In the genomic region with DNA sequence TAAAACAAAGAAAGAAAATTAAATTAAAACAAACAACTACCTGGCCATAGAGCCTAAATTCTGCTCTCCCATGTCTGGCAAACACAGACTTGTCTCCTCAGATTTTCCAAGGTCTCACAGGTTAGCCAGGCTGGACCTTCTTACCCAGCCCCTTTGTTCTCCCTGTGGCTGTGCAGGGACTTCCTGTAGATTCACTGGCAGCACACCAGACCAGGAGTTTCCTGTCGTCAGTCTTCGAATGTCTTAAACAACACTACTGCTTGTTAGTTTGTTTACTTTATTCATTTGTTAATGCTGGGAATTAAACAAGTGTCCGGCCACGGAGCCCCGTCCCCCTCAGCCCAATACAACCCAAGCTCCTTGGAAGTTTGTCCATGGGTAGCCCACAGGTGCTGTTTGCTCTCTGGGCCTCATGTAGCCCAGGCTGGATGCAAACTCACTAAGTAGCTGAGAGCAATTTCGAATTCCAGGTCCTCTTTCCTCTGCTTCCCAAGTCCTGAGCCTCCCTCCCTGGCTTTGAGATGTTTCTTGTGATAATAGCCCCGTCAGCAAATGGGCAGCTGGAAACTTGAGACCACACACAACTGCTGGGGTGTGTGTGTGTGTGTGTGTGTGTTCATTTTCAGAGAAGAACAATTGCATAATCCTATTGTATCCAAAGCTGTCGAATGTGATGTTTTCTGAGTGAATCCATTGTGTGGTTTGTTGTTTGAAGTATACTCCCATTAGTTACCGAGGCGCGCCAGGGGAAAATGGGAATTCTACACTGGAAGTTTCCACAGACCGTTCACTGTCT, we compare ENCODE assay signal across 12 mouse cellular contexts. TPM values are rescaled to one million over a fixed set of nuclear protein-coding genes. Genes with fewer than 3 reads are reported as not detected.
DNase-seq lines count a peak whose midpoint lies in the region; ATAC-seq and TF ChIP-seq lines count a peak whose summit lies in the region.
"Had no signal": no experiment of that assay in that cellular context is flagged by ENCODE, and none has a peak within 500 bp of the region (broad histone marks: within the 10 kb centered on the region; RNA-seq: fewer than 3 reads in every experiment).

No protein-coding gene starts in this region.

- WGBS in heart, embryonic 11.5 days (ENCODE audit: insufficient replicate concordance) = 52% methylated on average over 12 of the region's 12 CpGs
- 58% methylated on average over 12 of the region's 12 CpGs for WGBS in limb, embryonic 13.5 days

- no peaks in the 10 kb centered on the region for H3K36me3 ChIP-seq in heart, embryonic 11.5 days (ENCODE audit: control insufficient read depth, insufficient read depth, low read length)
- no peaks in the 10 kb centered on the region for H3K36me3 ChIP-seq in limb, embryonic 13.5 days

- ATAC-seq in heart, embryonic 11.5 days (replicated peaks; ENCODE audit: insufficient number of reproducible peaks, low FRiP score, low TSS enrichment) = no peak
- ATAC-seq in common myeloid progenitor, adult 5-6 weeks (replicated peaks; ENCODE audit: low read depth, poor library complexity, severe bottlenecking) = 0 out of 2 replicates have a peak, but pooled peaks have one; percentile 36
- ATAC-seq in limb, embryonic 13.5 days (ENCODE audit: low FRiP score, low read depth) = no peak

- H3K27ac ChIP-seq in heart, embryonic 11.5 days (ENCODE audit: low read depth, low read length) = peak overlapping the region; percentile 29
- peak overlapping the region; percentile 40; the same call in 1 of the 2 replicates for H3K27ac ChIP-seq in left cerebral cortex, adult 2 months
- peak overlapping the region; percentile 48; the same call in 1 of the 2 replicates for H3K27ac ChIP-seq in limb, embryonic 13.5 days
- H3K27ac ChIP-seq: macrophage had no signal

- H3K4me2 ChIP-seq in heart, embryonic 11.5 days = no peak overlapping the region
- no peak overlapping the region for H3K4me2 ChIP-seq in limb, embryonic 13.5 days (replicated peaks)

- H3K27me3 ChIP-seq in heart, embryonic 11.5 days (ENCODE audit: control insufficient read depth, insufficient read depth, low read length) = no peaks in the 10 kb centered on the region
- H3K27me3 ChIP-seq in limb, embryonic 13.5 days = no peaks in the 10 kb centered on the region

- H3K9ac ChIP-seq in heart, embryonic 11.5 days (ENCODE audit: low read depth, low read length) = no peak overlapping the region
- H3K9ac ChIP-seq in limb, embryonic 13.5 days = no peak overlapping the region

- DNase-seq in heart, postnatal 14 days = no peak
- no peak for DNase-seq in left cerebral cortex, adult 2 months (ENCODE audit: extremely low spot score in 1 of 2, low spot score in 2 of 2)
- DNase-seq in left cerebral cortex, postnatal 14 days (ENCODE audit: low spot score in 2 of 2) = no peak
- no peak for DNase-seq in spleen, postnatal 10 days (ENCODE audit: low spot score in 2 of 2)
- DNase-seq in layer of hippocampus, postnatal 25 days (ENCODE audit: extremely low spot score in 1 of 2, low spot score in 1 of 2) = no peak
- DNase-seq: adrenal gland, postnatal 10 days; cerebellum, adult 11-12 months; thymus, postnatal 25 days had no signal

- no peak for TF ChIP-seq CTCF in left cerebral cortex, adult 2 months (IDR thresholded peaks at IDR 0.05)

- H3K4me1 ChIP-seq in heart, embryonic 11.5 days (ENCODE audit: control insufficient read depth, insufficient read depth, low read length) = peaks cover 6% of the 10 kb centered on the region; the same call in 1 of the 2 replicates
- H3K4me1 ChIP-seq in limb, embryonic 13.5 days = peaks cover 8% of the 10 kb centered on the region; the same call in 1 of the 2 replicates

- intact Hi-C loops in heart, postnatal 14 days (cut with DNase I) = loop anchor here (10.0 kb wide), 1 partner anchor 350 kb away; no protein-coding TSS in a partner anchor
- intact Hi-C loops in left cerebral cortex, adult 2 months (cut with DNase I) = loop anchor here (5.0 kb wide), 1 partner anchor 218 kb away; no protein-coding TSS in a partner anchor
- intact Hi-C loops in left cerebral cortex, postnatal 14 days (cut with DNase I) = no loop called here

- no peak overlapping the region for H3K4me3 ChIP-seq in heart, embryonic 11.5 days (ENCODE audit: low read depth, low read length)
- H3K4me3 ChIP-seq in left cerebral cortex, adult 2 months = no peak overlapping the region
- H3K4me3 ChIP-seq in limb, embryonic 13.5 days = no peak overlapping the region

- H3K9me3 ChIP-seq in heart, embryonic 11.5 days (replicated peaks; ENCODE audit: control insufficient read depth, low read length) = no peaks in the 10 kb centered on the region
- H3K9me3 ChIP-seq in limb, embryonic 13.5 days = no peaks in the 10 kb centered on the region

RNA-seq across cellular contexts. Expression of a gene that starts 11.7 kb away (rescaled TPM):
- polyA plus RNA-seq in heart, embryonic 11.5 days (2014; fragmentation: Nextera tagmentation; extraction: Ambion mirVana) = 16.8 and 23.9 TPM in 2 replicates
- total RNA-seq in heart, postnatal 14 days (2021) = 10 to 100 TPM; 24.7 to 24.8 TPM
- total RNA-seq in left cerebral cortex, adult 2 months (2021) = 10 to 100 TPM; 42.8 to 45.5 TPM
- 10 to 100 TPM; 37.9 to 41.1 TPM for total RNA-seq in left cerebral cortex, postnatal 14 days (2021)
- 2.4 and 5.3 TPM in 2 replicates for total RNA-seq in common myeloid progenitor, adult 5-6 weeks (2017)
- 11.6 and 12.5 TPM in 2 replicates for polyA plus RNA-seq in limb, embryonic 13.5 days (2015; fragmentation: Nextera tagmentation; extraction: Ambion mirVana)
- 10 to 100 TPM; 23.5 to 28.0 TPM for total RNA-seq in layer of hippocampus, postnatal 25 days (2021)
